Mouse (Mus musculus) myocyte (in vitro differentiated cells): ENCODE data around the gene Eif2b1. TPM values are rescaled to one million over a fixed set of nuclear protein-coding genes. Genes with fewer than 3 reads are reported as not detected.
"Not testable (repeated sequence)": the region's sequence is repeated elsewhere in the genome, so short reads cannot be mapped to it uniquely, and the experiment has no call there.

Source experiments
- H3K27me3 ChIP-seq: one replicate; pipeline ENCODE4 v1.6.1; 2011; ENCODE audit not compliant: control insufficient read depth, insufficient read depth, insufficient read length
- H3K36me3 ChIP-seq: one replicate; pipeline ENCODE4 v1.6.1; 2011; ENCODE audit not compliant: control insufficient read depth, insufficient read depth
- H3K4me2 ChIP-seq: one replicate; pipeline ENCODE4 v1.6.1; 2011; ENCODE audit warnings: low read depth, control low read depth
- H3K4me3 ChIP-seq: one replicate; pipeline ENCODE4 v1.5.1; 2011; ENCODE audit warnings: mild to moderate bottlenecking, control low read depth, moderate library complexity
- H3K79me2 ChIP-seq: one replicate; pipeline ENCODE4 v1.6.1; 2011; ENCODE audit not compliant: control insufficient read depth, insufficient read depth
- H3ac ChIP-seq: one replicate; pipeline ENCODE4 v1.6.1; 2011; ENCODE audit not compliant: control insufficient read depth, insufficient read length
- CEBPB ChIP-seq: IDR thresholded peaks from 2 replicates; pipeline ENCODE4 v1.6.1; 2011; ENCODE audit warnings: mild to moderate bottlenecking, moderate library complexity; ENCODE audit not compliant: poor library complexity, insufficient read depth, severe bottlenecking
- E2F4 ChIP-seq: IDR thresholded peaks from one replicate; pipeline ENCODE4 v1.6.1; 2011; ENCODE audit warnings: mild to moderate bottlenecking, control low read depth, moderate library complexity; ENCODE audit not compliant: insufficient read depth
- MAX ChIP-seq: IDR thresholded peaks from one replicate; pipeline ENCODE4 v1.6.1; 2011; ENCODE audit warnings: low read depth, mild to moderate bottlenecking, control low read depth
- MYOD1 ChIP-seq, 3 experiments: IDR thresholded peaks; one replicate each; pipeline ENCODE4 v1.6.1; 2011; ENCODE audit warnings: control low read depth in 2 of 3, low read depth in 2 of 3, mild to moderate bottlenecking in 2 of 3, moderate library complexity in 1 of 3; ENCODE audit not compliant: insufficient read length in 2 of 3, control insufficient read depth in 1 of 3
- MYOG ChIP-seq, 3 experiments: IDR thresholded peaks; one replicate each; pipeline ENCODE4 v1.6.1; 2011; ENCODE audit warnings: control low read depth in 2 of 3, low read depth in 2 of 3, mild to moderate bottlenecking in 2 of 3; ENCODE audit not compliant: insufficient read length in 2 of 3, control insufficient read depth in 1 of 3, insufficient read depth in 1 of 3
- POLR2A ChIP-seq: IDR thresholded peaks from one replicate; pipeline ENCODE4 v1.6.1; 2011; ENCODE audit warnings: low read depth, mild to moderate bottlenecking, control low read depth, moderate library complexity; ENCODE audit not compliant: insufficient read length
- POLR2AphosphoS2 ChIP-seq: IDR thresholded peaks from one replicate; pipeline ENCODE4 v1.6.1; 2011; ENCODE audit warnings: low read depth, control low read depth; ENCODE audit not compliant: insufficient read length
- REST ChIP-seq: IDR thresholded peaks from one replicate; pipeline ENCODE4 v1.6.1; 2011; ENCODE audit warnings: mild to moderate bottlenecking, control low read depth, moderate library complexity; ENCODE audit not compliant: insufficient read depth, insufficient read length
- SRF ChIP-seq: IDR thresholded peaks from one replicate; pipeline ENCODE4 v1.6.1; 2011; ENCODE audit warnings: low read depth; ENCODE audit not compliant: control insufficient read depth, insufficient read length
- TCF12 ChIP-seq: IDR thresholded peaks from one replicate; pipeline ENCODE4 v1.6.1; 2011; ENCODE audit warnings: mild to moderate bottlenecking, control low read depth; ENCODE audit not compliant: poor library complexity, insufficient read depth, severe bottlenecking
- TCF3 ChIP-seq: IDR thresholded peaks from one replicate; pipeline ENCODE4 v1.6.1; 2011; ENCODE audit warnings: low read depth, control low read depth; ENCODE audit not compliant: insufficient read length
- USF1 ChIP-seq: IDR thresholded peaks from one replicate; pipeline ENCODE4 v1.6.1; 2011; ENCODE audit warnings: low read depth, mild to moderate bottlenecking, control low read depth, moderate library complexity
- polyA plus RNA-seq: library from polyadenylated mRNA; unstranded; fragments of >200 nt; fragmentation: generic; extraction: Trizol; gene quantifications from one replicate; pipeline ENCODE4 v1.2.1, GENCODE M21; 2012; ENCODE audit warnings: missing spikeins

The Eif2b1 gene
- polyA plus RNA-seq, 1 experiment: 37.6 TPM

- Histone ChIP-seq H3ac (no peak overlapping the region), H3K4me3 (no peak overlapping the region), H3K27me3 (no peaks in the 10 kb centered on the region), H3K79me2 (no peaks in the 10 kb centered on the region), H3K4me2 (no peak overlapping the region), H3K36me3 (peaks cover 42% of the 10 kb centered on the region)
- TF ChIP-seq MYOD1 (IDR thresholded peaks at IDR 0.05; ENCODE audit: control insufficient read depth in 1 of 3, insufficient read length in 2 of 3, low read depth in 2 of 3): no peak
- TF ChIP-seq CEBPB: no peak
- no peak for TF ChIP-seq MAX
- no peak for TF ChIP-seq REST
- no peak for TF ChIP-seq MYOG (IDR thresholded peaks at IDR 0.05; ENCODE audit: control insufficient read depth in 1 of 3, insufficient read depth in 1 of 3, insufficient read length in 2 of 3, low read depth in 2 of 3)
- peak; percentile 20 for TF ChIP-seq POLR2A
- TF ChIP-seq TCF12: no peak
- TF ChIP-seq POLR2AphosphoS2: peak; percentile 25
These were observed 7.9 kb downstream of the Eif2b1 start for GRCm38 (mm10) chr5:124571068-124571467.

- H3K4me2 ChIP-seq: no peak overlapping the region
- TF ChIP-seq POLR2AphosphoS2 (no peak), MYOG (IDR thresholded peaks at IDR 0.05; ENCODE audit: control insufficient read depth in 1 of 3, insufficient read depth in 1 of 3, insufficient read length in 2 of 3, low read depth in 2 of 3) (no peak), SRF (no peak), MYOD1 (IDR thresholded peaks at IDR 0.05; ENCODE audit: control insufficient read depth in 1 of 3, insufficient read length in 2 of 3, low read depth in 2 of 3) (no peak), POLR2A (no peak), MAX (no peak), E2F4 (no peak), USF1 (no peak), REST (no peak), TCF3 (no peak), TCF12 (no peak), CEBPB (no peak)
- H3K27me3 ChIP-seq: no peaks in the 10 kb centered on the region
- H3ac ChIP-seq: no peak overlapping the region
- H3K36me3 ChIP-seq: peaks cover 4% of the 10 kb centered on the region
- no peaks in the 10 kb centered on the region for H3K79me2 ChIP-seq
- H3K4me3 ChIP-seq: no peak overlapping the region
These were observed 23.8 kb downstream of the Eif2b1 start for GRCm38 (mm10) chr5:124555145-124555544.

- Histone ChIP-seq H3K36me3 (peaks cover 7% of the 10 kb centered on the region), H3ac (no peak overlapping the region), H3K4me3 (peak overlapping the region; percentile 54), H3K27me3 (no peaks in the 10 kb centered on the region), H3K79me2 (no peaks in the 10 kb centered on the region), H3K4me2 (peak overlapping the region; percentile 78)
- no peak for TF ChIP-seq MAX
- no peak for TF ChIP-seq POLR2A
These were observed 25.3 kb downstream of the Eif2b1 start for GRCm38 (mm10) chr5:124553607-124554006.

GRCm38 (mm10) chr5:124552558-124553307 lies 26.2 kb downstream of the Eif2b1 start, which contains the start of gene Ddx55:
Gene Ddx55, plus strand, starts transcription at chr5:124552864.
- H3K27me3 ChIP-seq: no peaks in the 10 kb centered on the region
- TF ChIP-seq SRF: no peak
- TF ChIP-seq MYOD1 (IDR thresholded peaks at IDR 0.05; ENCODE audit: control insufficient read depth in 1 of 3, insufficient read length in 2 of 3, low read depth in 2 of 3): no peak
- TF ChIP-seq POLR2AphosphoS2: peak; percentile 84
- TF ChIP-seq POLR2A: peak; percentile 83
- TF ChIP-seq USF1: peak; percentile 57
- TF ChIP-seq MAX: no peak

GRCm38 (mm10) chr5:124552094-124552472 lies 26.8 kb downstream of the Eif2b1 start:
- peak overlapping the region; percentile 86 for H3K4me2 ChIP-seq
- H3K36me3 ChIP-seq: peaks cover 20% of the 10 kb centered on the region
- peak overlapping the region; percentile 26 for H3ac ChIP-seq
- TF ChIP-seq POLR2AphosphoS2 (no peak), REST (no peak), USF1 (no peak), SRF (no peak), E2F4 (no peak), CEBPB (no peak), TCF12 (no peak), MAX (no peak), POLR2A (no peak), MYOG (IDR thresholded peaks at IDR 0.05; ENCODE audit: control insufficient read depth in 1 of 3, insufficient read depth in 1 of 3, insufficient read length in 2 of 3, low read depth in 2 of 3) (no peak), TCF3 (no peak), MYOD1 (IDR thresholded peaks at IDR 0.05; ENCODE audit: control insufficient read depth in 1 of 3, insufficient read length in 2 of 3, low read depth in 2 of 3) (no peak)
- peak overlapping the region; percentile 54 for H3K4me3 ChIP-seq
- H3K27me3 ChIP-seq: no peaks in the 10 kb centered on the region
- H3K79me2 ChIP-seq: no peaks in the 10 kb centered on the region

More at GRCm38 (mm10) chr5:124552558-124553307, 26.2 kb downstream of the Eif2b1 start, which contains the start of gene Ddx55:
- Histone ChIP-seq H3K79me2 (no peaks in the 10 kb centered on the region), H3K4me2 (peak within 1 kb of the TSS; percentile 86), H3ac (peak within 1 kb of the TSS; percentile 26), H3K4me3 (peak within 1 kb of the TSS; percentile 54), H3K36me3 (peaks cover 16% of the 10 kb centered on the region)

GRCm38 (mm10) chr5:124551349-124552093 lies 27.4 kb downstream of the Eif2b1 start:
- H3ac ChIP-seq: peak overlapping the region; percentile 26
- H3K36me3 ChIP-seq: peaks cover 24% of the 10 kb centered on the region
- peak overlapping the region; percentile 54 for H3K4me3 ChIP-seq
- H3K79me2 ChIP-seq, H3K27me3 ChIP-seq: not testable (repeated sequence)
- peak overlapping the region; percentile 86 for H3K4me2 ChIP-seq
